Mouse (Mus musculus) thymus, adult 2 months (tissue): ENCODE data around the gene Os9. TPM values are rescaled to one million over a fixed set of nuclear protein-coding genes. Genes with fewer than 3 reads are reported as not detected.

Source experiments
- DNase-seq: peaks from one replicate; pipeline ENCODE4 v3.0.0; 2021
- H3K27ac ChIP-seq: fragments of 200-500 bp; 2 replicates; pipeline ENCODE4 v1.5.1; 2012; ENCODE audit warnings: low read length, control low read depth; ENCODE audit not compliant: control insufficient read depth, insufficient read depth
- H3K27me3 ChIP-seq: fragments of 200-500 bp; 2 replicates; pipeline ENCODE4 v1.6.1; 2012; ENCODE audit warnings: mild to moderate bottlenecking, low read length, moderate library complexity, mixed read lengths; ENCODE audit not compliant: control insufficient read depth, insufficient read depth
- H3K36me3 ChIP-seq: fragments of 200-500 bp; 2 replicates; pipeline ENCODE4 v1.6.1; 2012; ENCODE audit warnings: mild to moderate bottlenecking, low read length, moderate library complexity; ENCODE audit not compliant: control insufficient read depth, insufficient read depth
- H3K4me1 ChIP-seq: fragments of 200-500 bp; replicated peaks from 2 replicates; pipeline ENCODE4 v1.6.1; 2012; ENCODE audit warnings: low read length; ENCODE audit not compliant: control insufficient read depth, insufficient read depth
- H3K4me3 ChIP-seq: fragments of 200-500 bp; 2 replicates; pipeline ENCODE4 v1.5.1; 2012; ENCODE audit warnings: mild to moderate bottlenecking, low read length, control low read depth, moderate library complexity; ENCODE audit not compliant: control insufficient read depth, insufficient read depth
- CTCF ChIP-seq: fragments of 200-500 bp; IDR thresholded peaks from 2 replicates; pipeline ENCODE4 v1.5.1; 2012; ENCODE audit warnings: mild to moderate bottlenecking, control low read depth, low read length, moderate library complexity, borderline replicate concordance; ENCODE audit not compliant: control insufficient read depth, poor library complexity, insufficient read depth; ENCODE audit errors: extremely low read depth
- POLR2A ChIP-seq: fragments of 200-500 bp; IDR thresholded peaks from 2 replicates; pipeline ENCODE4 v1.6.1; 2012; ENCODE audit warnings: mild to moderate bottlenecking, low read length, control low read depth, moderate library complexity; ENCODE audit not compliant: control insufficient read depth, poor library complexity, insufficient read depth; ENCODE audit errors: extremely low read depth
- WGBS: fragments of 180-500 bp; shearing (Covaris S2); methylation state at CpG from one replicate; pipeline ENCODE4 v1.1.7; 2018; 5-methylcytosine and 5-hydroxymethylcytosine counted together
- polyA plus RNA-seq: library from polyadenylated mRNA; depleted of rRNA; stranded (reverse); fragments of >200 nt; gene quantifications from 2 replicates; pipeline ENCODE4 v1.2.3, GENCODE M21; 2012

The Os9 gene
- polyA plus RNA-seq, 1 experiment = 106 TPM

DNA sequence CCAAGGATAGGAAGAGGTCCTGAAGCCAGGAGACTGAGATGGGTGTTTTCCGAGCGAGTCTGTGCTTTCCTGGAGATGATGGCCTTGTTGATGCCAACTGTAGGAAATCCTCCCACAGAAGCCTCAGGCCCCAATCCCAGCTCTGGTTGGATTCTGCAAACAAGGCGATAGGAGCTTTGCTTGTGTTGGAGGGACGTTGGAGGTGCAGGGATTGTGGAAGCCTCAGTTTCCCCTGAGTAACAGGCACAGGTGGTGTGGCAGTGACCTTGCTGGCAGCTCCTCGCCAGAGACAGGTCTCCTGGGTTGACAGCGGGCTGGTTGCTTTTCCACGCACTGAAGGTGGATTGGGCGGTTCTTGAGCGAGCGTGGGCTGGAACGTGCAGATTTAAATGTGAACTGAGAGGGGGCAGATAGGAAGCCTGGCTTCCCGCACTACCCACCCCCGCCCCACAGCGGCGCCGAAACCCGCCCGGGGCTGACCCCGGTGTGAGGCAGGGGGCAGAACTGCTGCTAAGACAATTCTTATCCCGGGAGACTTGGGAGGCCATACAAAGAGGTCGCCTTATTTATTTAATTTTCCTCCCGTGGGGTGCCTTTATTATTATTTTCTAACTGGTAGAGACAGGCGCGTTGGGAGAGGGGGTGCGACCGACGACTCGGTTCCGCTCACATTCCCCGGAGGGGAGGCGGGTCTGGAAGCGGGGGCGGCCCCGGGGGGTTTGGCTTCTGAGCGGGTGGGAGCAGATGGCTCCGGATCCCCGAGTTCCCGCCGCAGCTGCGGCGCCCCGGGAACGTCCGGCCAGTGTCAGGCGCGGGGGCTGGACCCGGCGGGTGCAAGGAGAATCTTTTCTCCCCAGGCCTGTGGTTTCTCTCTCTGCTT, 39.8 kb downstream of the Os9 start:
- Histone ChIP-seq H3K27ac (no peak overlapping the region), H3K4me1 (peaks cover 17% of the 10 kb centered on the region), H3K4me3 (no peak overlapping the region), H3K36me3 (peaks cover 30% of the 10 kb centered on the region), H3K27me3 (no peaks in the 10 kb centered on the region)
- no peak for DNase-seq
- WGBS = 94% methylated on average over 48 of the region's 48 CpGs
- TF ChIP-seq CTCF (no peak), POLR2A (no peak)

GRCm38 (mm10) chr10:127079665-127080391, 41.1 kb downstream of the Os9 start:
- Histone ChIP-seq H3K4me3 (no peak overlapping the region), H3K36me3 (peaks cover 24% of the 10 kb centered on the region), H3K27me3 (no peaks in the 10 kb centered on the region), H3K27ac (no peak overlapping the region), H3K4me1 (peaks cover 22% of the 10 kb centered on the region)
- TF ChIP-seq CTCF = no peak
- no peak for TF ChIP-seq POLR2A
- 92% methylated on average over 70 of the region's 70 CpGs for WGBS
- no peak for DNase-seq

- 89% methylated on average over 45 of the region's 49 CpGs for WGBS
- H3K27ac ChIP-seq = no peak overlapping the region
- peaks cover 16% of the 10 kb centered on the region for H3K36me3 ChIP-seq
- TF ChIP-seq CTCF (no peak), POLR2A (no peak)
- DNase-seq = no peak
- H3K4me1 ChIP-seq = peaks cover 22% of the 10 kb centered on the region
- H3K4me3 ChIP-seq = no peak overlapping the region
- H3K27me3 ChIP-seq = no peaks in the 10 kb centered on the region
Observed at GRCm38 (mm10) chr10:127078677-127079575, 42.0 kb downstream of the Os9 start.

- 81% methylated on average over 12 of the region's 12 CpGs for WGBS
- no peak for DNase-seq
- H3K27ac ChIP-seq = no peak overlapping the region
- no peak for TF ChIP-seq CTCF
- no peak for TF ChIP-seq POLR2A
- peaks cover 22% of the 10 kb centered on the region for H3K4me1 ChIP-seq
- H3K4me3 ChIP-seq = no peak overlapping the region
- peaks cover 13% of the 10 kb centered on the region for H3K36me3 ChIP-seq
- H3K27me3 ChIP-seq = no peaks in the 10 kb centered on the region
Observed at GRCm38 (mm10) chr10:127078001-127078676, 42.8 kb downstream of the Os9 start.

DNA sequence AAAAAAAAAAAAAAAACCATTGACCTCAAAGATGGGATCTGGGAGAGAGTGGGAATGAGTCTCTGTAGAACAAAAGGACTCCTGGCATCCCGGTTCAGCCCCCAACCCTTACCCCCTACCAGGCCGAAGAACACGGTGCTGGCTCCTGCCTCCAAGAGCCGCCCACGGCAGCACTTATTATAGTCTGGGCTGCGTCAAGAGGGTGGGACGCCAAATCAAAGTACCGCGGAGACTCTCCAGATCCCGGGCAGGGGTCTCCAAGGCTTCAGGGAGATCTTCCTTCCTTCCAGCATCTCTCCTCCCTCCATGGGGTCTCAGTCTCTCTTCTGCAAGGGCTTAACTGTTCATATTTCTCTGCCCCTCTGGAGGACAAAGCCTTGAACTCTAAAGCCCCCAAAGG, 43.4 kb downstream of the Os9 start:
- H3K27ac ChIP-seq = no peak overlapping the region
- WGBS = 90% methylated on average over 10 of the region's 10 CpGs
- TF ChIP-seq CTCF = no peak
- no peak for TF ChIP-seq POLR2A
- no peak for DNase-seq
- peaks cover 22% of the 10 kb centered on the region for H3K4me1 ChIP-seq
- H3K36me3 ChIP-seq = peaks cover 9% of the 10 kb centered on the region; the same call in 1 of the 2 replicates
- H3K27me3 ChIP-seq = no peaks in the 10 kb centered on the region
- no peak overlapping the region for H3K4me3 ChIP-seq
